Mouse (Mus musculus) monocyte, adult 59 days (primary cell): ENCODE data around the gene Uxt. TPM values are rescaled to one million over a fixed set of nuclear protein-coding genes. Genes with fewer than 3 reads are reported as not detected.

ENCODE experiments used
- total RNA-seq, 2 experiments: library from RNA; stranded (reverse); gene quantifications; one replicate each; pipeline ENCODE4 v1.2.4; 2023

Uxt gene
- total RNA-seq = 10 to 100 TPM; 19.2 to 27.6 TPM

GRCm38 (mm10) chrX:20961477-20962378, at the start of gene Uxt:
Uxt (minus strand) TSS chrX:20962017.

GRCm38 (mm10) chrX:20950191-20950880, 11.5 kb downstream of the Uxt start, which contains the start of gene Elk1:
Elk1 (minus strand) TSS chrX:20950608.

GRCm38 (mm10) chrX:20931364-20931763, 30.5 kb downstream of the Uxt start, which contains the start of gene Cfp:
Cfp (minus strand) TSS chrX:20931555.

GRCm38 (mm10) chrX:20920844-20921364, 40.9 kb downstream of the Uxt start, which contains the start of gene Syn1:
Syn1 (minus strand) TSS chrX:20921004.

Other genes starting within 250 kb of the Uxt start
- 10 to 100 TPM; 76.1 to 77.9 TPM for gene Araf, start 164.2 kb downstream of the Uxt start, total RNA-seq
- gene Timp1, start 91.9 kb downstream of the Uxt start, total RNA-seq = under 1 TPM in 1 of 2 experiments, not detected in 1; 0.82 TPM
- 1 to 10 TPM; 1.8 to 2.2 TPM for gene Syn1, start 41.0 kb downstream of the Uxt start, total RNA-seq
- 100 to 1,000 TPM; 418 to 461 TPM for gene Cfp, start 30.5 kb downstream of the Uxt start, total RNA-seq
- 10 to 100 TPM; 15.4 to 17.0 TPM for gene Elk1, start 11.4 kb downstream of the Uxt start, total RNA-seq
- gene Zfp182, start 100.3 kb upstream of the Uxt start, total RNA-seq = 10 to 100 TPM; 16.2 to 23.3 TPM
- not detected for gene Spaca5, start 106.4 kb upstream of the Uxt start, total RNA-seq
- under 1 TPM in 1 of 2 experiments, not detected in 1; 0.58 TPM for gene Zfp300, start 127.5 kb upstream of the Uxt start, total RNA-seq
- not detected for gene Ssxa1, start 153.8 kb upstream of the Uxt start, total RNA-seq
- gene Gm21876, start 213.6 kb upstream of the Uxt start, total RNA-seq = not detected